Mouse (Mus musculus) stomach, postnatal 0 days (tissue): Measurements from ENCODE around the gene Zfp626.

Source experiments
- CTCF ChIP-seq: IDR thresholded peaks from 2 replicates; pipeline ENCODE4 v1.5.1; 2016; ENCODE audit warnings: antibody characterized with exemption, low read depth, mild to moderate bottlenecking, moderate library complexity
- EP300 ChIP-seq: optimal IDR thresholded peaks from 2 replicates; pipeline ENCODE3; 2016; ENCODE audit warnings: antibody characterized with exemption

DNA sequence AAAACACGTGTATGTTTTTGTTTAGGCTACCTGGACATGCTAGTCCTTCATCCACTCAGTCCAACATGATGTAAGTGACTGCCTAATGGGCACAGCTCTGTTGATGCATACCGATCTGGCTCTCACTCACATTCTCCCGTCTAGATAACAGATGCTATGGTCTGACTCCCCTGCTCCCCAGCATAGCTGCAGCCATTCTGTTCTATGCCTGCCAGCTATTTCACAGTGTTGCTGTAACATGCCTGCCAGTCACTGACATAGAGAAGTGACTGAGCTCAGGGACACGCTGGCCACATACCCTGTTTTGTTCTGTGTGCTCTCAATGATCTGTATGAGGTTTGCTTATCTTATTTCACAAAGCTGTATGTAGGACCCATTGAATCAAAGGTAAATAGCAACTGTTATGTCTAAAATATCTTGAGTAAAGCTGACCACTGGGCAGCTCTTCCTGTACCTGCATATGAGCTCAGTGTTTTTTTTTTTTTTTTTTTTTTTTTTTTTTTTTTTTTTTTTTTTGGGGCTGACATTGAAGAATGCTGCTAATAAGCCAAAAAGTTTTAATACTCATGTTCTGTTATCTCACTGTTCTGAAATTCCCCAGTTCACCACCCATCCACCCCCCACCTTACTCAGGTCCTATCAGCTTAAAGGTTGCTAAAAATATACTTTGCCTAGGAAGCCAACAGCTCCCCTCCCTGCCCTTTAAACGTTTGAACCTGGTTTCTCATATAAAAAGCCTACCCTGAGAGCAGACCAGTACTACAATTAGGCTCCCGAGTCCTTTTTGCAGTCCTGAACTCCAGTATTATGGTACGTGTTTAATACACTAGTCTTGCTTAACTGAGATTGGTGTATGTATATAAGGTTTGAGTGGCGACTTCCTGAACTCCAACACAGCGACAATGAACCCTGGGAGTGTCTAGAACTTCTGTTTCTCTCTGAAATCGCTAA is 52.6 kb downstream of the Zfp626 start:
- no peak for TF ChIP-seq CTCF
- TF ChIP-seq EP300, result no peak
